Mouse (Mus musculus): ENCODE measurements around the gene Ovol3.
"Not testable (repeated sequence)": the region's sequence is repeated elsewhere in the genome, so short reads cannot be mapped to it uniquely, and the experiment has no call there.

The Ovol3 gene

GRCm38 (mm10) chr7:30224206-30224605 is 11.3 kb downstream of the Ovol3 start:
- DNase-seq (ENCODE audit: low spot score in 2 of 2), result no peak

- no peak for DNase-seq (ENCODE audit: low spot score in 2 of 2)
These were observed 13.3 kb downstream of the Ovol3 start for GRCm38 (mm10) chr7:30222205-30222604.

DNA sequence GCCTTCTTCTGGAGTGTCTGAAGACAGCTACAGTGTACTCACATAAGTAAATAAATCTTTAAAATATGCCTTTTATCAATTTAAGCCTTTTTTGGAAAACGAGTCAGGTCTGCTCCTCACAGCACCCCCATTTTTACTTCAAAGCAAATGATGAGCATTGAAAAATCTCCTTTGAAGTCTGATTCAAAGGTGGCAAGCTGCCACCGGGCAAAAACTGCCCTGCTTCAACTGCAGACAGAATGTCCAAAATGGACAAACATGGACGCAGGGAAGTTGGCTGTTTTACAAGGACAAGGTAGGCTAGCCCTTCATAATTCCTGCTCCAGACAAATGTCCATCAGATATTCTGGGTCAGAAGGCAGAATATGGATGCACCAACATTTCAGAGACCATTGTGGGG is 14.1 kb downstream of the Ovol3 start:
- DNase-seq (ENCODE audit: low spot score in 2 of 2), result no peak

GRCm38 (mm10) chr7:30220008-30220356 is 15.5 kb downstream of the Ovol3 start:
- DNase-seq (ENCODE audit: low spot score in 2 of 2), result no peak

DNA sequence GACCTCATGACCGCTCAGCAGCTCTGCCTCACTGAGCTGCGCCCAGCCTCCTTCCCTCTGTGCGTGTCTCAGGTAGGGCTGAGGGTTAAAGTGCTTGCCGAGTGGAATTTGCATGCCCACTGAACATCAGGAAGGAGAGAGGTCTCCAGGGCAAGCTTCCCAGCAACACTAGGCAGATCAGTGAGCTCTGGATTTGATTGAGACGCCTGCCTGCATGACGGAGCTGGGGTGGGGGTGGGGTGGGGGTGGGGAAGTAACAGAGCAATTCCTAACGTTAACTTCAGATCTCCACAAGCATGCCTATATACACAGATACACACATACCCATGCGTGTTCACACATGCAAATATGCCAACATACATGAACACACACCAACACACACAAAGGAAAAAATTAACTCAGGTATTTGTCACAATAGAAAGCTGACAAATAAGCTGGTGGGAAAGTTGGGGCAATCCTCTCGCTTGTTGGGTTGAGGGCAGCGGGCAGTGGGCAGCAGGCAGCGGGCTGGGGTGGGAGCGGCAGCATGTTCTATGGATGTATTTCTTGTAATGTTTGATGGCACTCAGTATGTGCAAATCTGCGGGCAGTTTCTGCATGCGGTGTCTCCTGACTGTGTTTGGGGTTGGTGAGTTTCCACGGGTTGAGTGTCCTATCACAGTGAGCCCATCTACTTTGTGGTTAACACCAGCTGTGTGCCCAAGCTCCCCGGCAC is 16.1 kb downstream of the Ovol3 start:
- peak; percentile 14 to 65 for DNase-seq (ENCODE audit: low spot score in 2 of 2)

DNA sequence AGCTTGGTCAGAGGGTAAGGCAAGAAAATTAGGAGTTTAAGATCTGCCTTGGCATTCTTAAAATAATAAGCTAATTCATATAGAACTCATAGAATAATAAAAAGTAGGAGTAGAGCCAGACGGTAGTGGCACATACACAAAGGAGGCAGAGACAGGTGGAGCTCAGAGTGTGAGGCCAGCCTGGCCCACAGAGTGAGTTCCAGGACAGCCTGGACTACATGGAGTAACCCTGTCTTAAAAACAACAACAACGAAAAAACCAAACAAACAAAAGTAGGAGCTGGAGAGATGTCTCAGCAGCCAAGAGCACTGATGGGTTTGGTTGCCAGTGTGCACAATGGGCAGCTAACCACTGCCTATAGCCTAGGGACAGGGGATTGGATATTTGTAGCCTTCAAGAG is 18.2 kb downstream of the Ovol3 start:
- DNase-seq (ENCODE audit: low spot score in 2 of 2), result no peak

DNA sequence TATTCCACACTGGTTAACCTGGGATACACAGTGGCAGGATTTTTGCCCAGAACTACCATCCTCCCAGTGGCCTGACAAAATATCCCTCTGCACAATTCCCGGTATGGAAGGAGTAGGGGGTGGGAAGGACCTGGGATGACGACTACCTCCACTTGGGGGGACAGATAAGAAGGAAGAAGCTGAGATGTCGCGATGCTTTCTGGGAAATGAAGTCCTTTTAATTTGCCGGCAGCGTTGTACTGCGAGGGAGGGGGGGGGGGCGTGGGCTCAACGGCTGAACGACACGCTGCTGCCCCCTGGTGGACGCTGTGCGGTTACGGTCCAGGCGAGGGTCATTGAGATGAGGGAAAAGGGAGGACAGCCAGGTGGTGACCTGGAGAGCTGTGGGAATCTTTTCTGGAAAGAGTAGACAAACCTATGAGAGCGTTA is 18.8 kb downstream of the Ovol3 start:
- DNase-seq (ENCODE audit: low spot score in 2 of 2), result peak; percentile 42 to 87

GRCm38 (mm10) chr7:30215875-30216274 is 19.6 kb downstream of the Ovol3 start:
- no peak for DNase-seq (ENCODE audit: low spot score in 2 of 2)

GRCm38 (mm10) chr7:30213881-30214280 is 21.6 kb downstream of the Ovol3 start:
- DNase-seq (ENCODE audit: low spot score in 2 of 2), result no peak

- DNase-seq (ENCODE audit: low spot score in 2 of 2), result no peak
These were observed 24.5 kb downstream of the Ovol3 start for GRCm38 (mm10) chr7:30211025-30211424.

DNA sequence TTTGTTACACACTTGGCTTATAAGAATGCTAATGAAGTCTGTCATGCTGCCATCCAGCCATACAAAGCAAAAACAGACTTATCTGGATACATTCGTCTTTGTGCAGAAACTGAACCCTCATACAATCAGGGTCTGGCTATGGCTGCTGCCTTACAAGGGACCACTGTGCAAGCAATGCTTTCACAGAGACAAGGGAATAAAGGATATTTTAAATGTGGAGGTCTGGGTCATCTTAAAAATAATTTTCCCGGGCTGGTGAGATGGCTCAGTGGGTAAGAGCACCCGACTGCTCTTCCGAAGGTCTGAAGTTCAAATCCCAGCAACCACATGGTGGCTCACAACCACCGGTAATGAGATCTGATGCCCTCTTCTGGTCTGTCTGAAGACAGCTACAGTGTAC is 29.2 kb downstream of the Ovol3 start:
- not testable (repeated sequence) for DNase-seq (ENCODE audit: low spot score in 2 of 2)

DNA sequence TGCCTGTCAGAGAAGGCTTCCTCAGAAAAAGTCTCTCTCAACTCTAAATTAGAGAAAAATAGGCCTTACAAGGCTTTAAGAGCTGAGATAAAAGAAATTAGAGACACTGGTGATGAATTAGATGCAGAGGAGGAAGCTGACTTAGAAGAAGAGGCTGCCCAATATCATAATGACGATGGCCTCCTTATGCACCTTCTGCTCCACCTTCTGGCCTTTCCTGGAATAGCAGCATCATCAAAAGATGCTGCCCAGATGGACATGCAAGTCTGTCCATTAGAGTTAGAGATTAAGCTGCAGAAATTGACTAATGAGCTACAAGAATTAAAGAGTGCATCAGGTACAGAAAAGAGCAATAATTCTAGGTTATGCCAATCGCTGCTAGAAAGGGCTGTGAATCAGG is 30.1 kb downstream of the Ovol3 start:
- peak; percentile 47 to 78 for DNase-seq (ENCODE audit: low spot score in 2 of 2)

- DNase-seq (ENCODE audit: low spot score in 2 of 2), result no peak
These were observed 31.1 kb downstream of the Ovol3 start for GRCm38 (mm10) chr7:30204380-30204779.

- DNase-seq (ENCODE audit: low spot score in 2 of 2), result no peak
These were observed 32.4 kb downstream of the Ovol3 start for GRCm38 (mm10) chr7:30202895-30203690.

- DNase-seq (ENCODE audit: low spot score in 2 of 2), result not testable (repeated sequence)
These were observed 34.9 kb downstream of the Ovol3 start for GRCm38 (mm10) chr7:30200661-30201060.

DNA sequence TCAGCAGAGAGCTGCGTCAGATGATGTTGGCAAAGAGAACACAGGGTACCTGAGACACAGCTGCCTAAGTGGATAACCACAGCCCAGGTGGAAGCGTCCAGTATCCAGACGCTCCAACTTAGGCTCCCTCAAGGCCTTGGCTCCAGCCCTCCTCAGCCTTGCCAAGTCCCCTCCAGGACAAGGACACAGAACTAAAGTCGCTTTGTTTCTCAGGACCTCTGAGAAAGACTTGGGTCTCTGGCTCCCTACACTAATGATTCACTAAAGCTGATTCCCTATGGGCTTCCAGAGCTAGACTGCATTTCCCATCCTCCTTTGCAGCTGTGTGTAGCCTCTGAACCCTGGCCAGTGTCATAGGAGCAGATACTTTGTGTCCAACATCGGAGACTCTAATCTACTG is 35.3 kb downstream of the Ovol3 start:
- DNase-seq (ENCODE audit: low spot score in 2 of 2), result no peak

DNA sequence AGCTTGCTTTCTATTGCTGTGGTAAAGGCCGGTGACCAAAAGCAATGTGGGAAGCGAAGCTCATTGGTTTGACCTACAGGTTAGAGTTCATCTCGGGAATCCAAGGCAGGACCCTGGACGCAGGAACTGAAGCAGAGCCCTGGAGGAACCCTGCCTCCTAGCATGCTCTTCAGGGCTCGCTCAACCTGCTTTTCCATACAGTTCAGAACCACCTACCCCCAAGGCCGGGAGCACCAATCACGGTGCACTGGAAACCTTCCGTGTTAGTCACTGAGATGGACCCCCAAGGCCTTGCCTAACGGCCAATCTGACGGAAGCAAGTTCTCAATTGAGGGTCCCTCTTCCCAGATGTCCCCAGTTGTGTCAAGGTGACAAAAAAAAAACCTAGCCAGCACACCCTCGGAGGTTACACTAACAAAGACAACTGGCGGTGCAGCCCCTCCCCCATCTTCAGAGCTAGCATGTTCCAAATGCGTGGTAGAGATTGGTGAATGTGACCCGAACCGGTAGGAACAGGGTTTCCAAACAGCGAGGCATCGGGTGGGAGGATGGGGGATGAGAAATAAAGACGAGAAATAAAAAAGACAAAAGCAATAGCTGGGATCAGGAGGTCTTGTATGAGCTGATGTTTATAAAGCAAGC is 35.9 kb downstream of the Ovol3 start:
- DNase-seq (ENCODE audit: low spot score in 2 of 2), result no peak

GRCm38 (mm10) chr7:30198481-30198971 is 37.0 kb downstream of the Ovol3 start, which contains the start of gene Capns1:
Gene Capns1, minus strand, starts transcription at chr7:30198811.
- peak; percentile 28 to 70 for DNase-seq (ENCODE audit: low spot score in 2 of 2)

- no peak for DNase-seq (ENCODE audit: low spot score in 2 of 2)
These were observed 37.9 kb downstream of the Ovol3 start for GRCm38 (mm10) chr7:30197592-30198129.

- no peak for DNase-seq (ENCODE audit: low spot score in 2 of 2)
These were observed 39.4 kb downstream of the Ovol3 start for GRCm38 (mm10) chr7:30196171-30196570.

- no peak for DNase-seq (ENCODE audit: low spot score in 2 of 2)
These were observed 40.1 kb downstream of the Ovol3 start for GRCm38 (mm10) chr7:30195461-30195860.

DNA sequence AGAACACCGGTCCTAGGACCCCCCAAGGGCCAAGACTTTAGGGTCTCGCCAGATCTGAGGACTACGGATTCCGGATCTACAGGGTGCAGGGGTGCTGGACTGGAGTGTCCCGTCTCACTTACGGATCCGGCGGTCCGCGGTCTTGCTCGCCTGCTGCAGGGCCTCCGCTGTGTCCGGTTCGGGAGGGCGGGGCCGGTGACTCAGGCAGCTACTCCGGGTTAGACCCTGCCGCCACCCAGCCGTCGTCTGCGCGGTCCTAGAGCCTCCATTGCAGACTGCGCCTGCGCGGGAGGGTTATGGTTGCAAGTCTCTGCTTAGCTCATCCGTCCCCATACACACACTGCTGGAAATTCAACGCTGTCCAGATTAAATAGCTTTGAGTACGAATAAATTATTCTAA is 40.6 kb downstream of the Ovol3 start:
- peak; percentile 87 to 98 for DNase-seq (ENCODE audit: low spot score in 2 of 2)
